Mouse (Mus musculus) forebrain, embryonic 16.5 days (tissue): ENCODE results near the gene Trim26. TPM values are rescaled to one million over a fixed set of nuclear protein-coding genes. Genes with fewer than 3 reads are reported as not detected.
A peak's percentile ranks its signal among the peaks of the same experiment; 100 is the strongest.

Experiments used
- ATAC-seq: fragments of 200-750 bp; cut with Nextera tagmentation; 2 replicates; pipeline ENCODE4 v1.8.0; 2017; ENCODE audit warnings: mild to moderate bottlenecking, moderate library complexity
- H3K27ac ChIP-seq: fragments of 300-500 bp; sonication (generic); 2 replicates; pipeline ENCODE4 v1.5.1; 2014; ENCODE audit warnings: low read length, control low read depth
- H3K27me3 ChIP-seq: fragments of 300-500 bp; sonication (generic); replicated peaks from 2 replicates; pipeline ENCODE4 v1.6.1; 2014; ENCODE audit warnings: low read length; ENCODE audit not compliant: control insufficient read depth, insufficient read depth
- H3K36me3 ChIP-seq: fragments of 300-500 bp; sonication (generic); 2 replicates; pipeline ENCODE4 v1.6.1; 2014; ENCODE audit not compliant: control insufficient read depth, insufficient read depth
- H3K4me1 ChIP-seq: fragments of 300-500 bp; sonication (generic); replicated peaks from 2 replicates; pipeline ENCODE4 v1.6.1; 2014; ENCODE audit warnings: low read length; ENCODE audit not compliant: control insufficient read depth, insufficient read depth
- H3K4me2 ChIP-seq: fragments of 300-500 bp; sonication (generic); 2 replicates; pipeline ENCODE4 v1.6.1; 2014; ENCODE audit warnings: mild to moderate bottlenecking, low read length, control low read depth
- H3K4me3 ChIP-seq: fragments of 300-500 bp; sonication (generic); replicated peaks from 2 replicates; pipeline ENCODE4 v1.5.1; 2014; ENCODE audit warnings: mild to moderate bottlenecking, low read length, control low read depth
- H3K9ac ChIP-seq: fragments of 300-500 bp; sonication (generic); replicated peaks from 2 replicates; pipeline ENCODE4 v1.6.1; 2014; ENCODE audit warnings: low read depth, low read length, control low read depth
- H3K9me3 ChIP-seq: fragments of 300-500 bp; sonication (generic); 2 replicates; pipeline ENCODE4 v1.6.1; 2016; ENCODE audit warnings: low read length; ENCODE audit not compliant: control insufficient read depth
- WGBS: fragments of 180-500 bp; shearing (Covaris S2); extraction: QIAGEN DNeasy Blood & Tissue Kit; methylation state at CpG from one replicate; pipeline ENCODE4 v1.1.7; 2014; 5-methylcytosine and 5-hydroxymethylcytosine counted together
- polyA plus RNA-seq: library from polyadenylated mRNA; unstranded; fragments of >200 nt; fragmentation: Nextera tagmentation; extraction: Ambion mirVana; gene quantifications from 2 replicates; pipeline ENCODE4 v1.2.1, GENCODE M21; 2015

The Trim26 gene
- polyA plus RNA-seq, 1 experiment from 2014 or later, result 38.2 TPM

GRCm38 (mm10) chr17:36828488-36828887 lies 8.4 kb upstream of the Trim26 start:
- Histone ChIP-seq H3K4me1 (no peaks in the 10 kb centered on the region), H3K9ac (no peak overlapping the region), H3K9me3 (no peaks in the 10 kb centered on the region), H3K27ac (no peak overlapping the region), H3K36me3 (no peaks in the 10 kb centered on the region), H3K27me3 (no peaks in the 10 kb centered on the region), H3K4me2 (no peak overlapping the region), H3K4me3 (no peak overlapping the region)
- WGBS, result 87% methylated on average over 2 of the region's 2 CpGs
- ATAC-seq, result no peak

- Histone ChIP-seq H3K9ac (no peak overlapping the region), H3K9me3 (no peaks in the 10 kb centered on the region), H3K4me1 (no peaks in the 10 kb centered on the region), H3K36me3 (no peaks in the 10 kb centered on the region), H3K4me2 (no peak overlapping the region), H3K27me3 (no peaks in the 10 kb centered on the region), H3K4me3 (no peak overlapping the region), H3K27ac (no peak overlapping the region)
- 80% methylated on average over 3 of the region's 3 CpGs for WGBS
- no peak for ATAC-seq
Measured at GRCm38 (mm10) chr17:36830470-36830869, 6.5 kb upstream of the Trim26 start.

- 55% methylated on average over 4 of the region's 4 CpGs for whole genome bisulfite sequencing
- Histone ChIP-seq H3K27me3 (no peaks in the 10 kb centered on the region), H3K4me2 (no peak overlapping the region), H3K4me1 (peaks cover 11% of the 10 kb centered on the region), H3K9me3 (no peaks in the 10 kb centered on the region), H3K27ac (no peak overlapping the region), H3K9ac (no peak overlapping the region), H3K36me3 (no peaks in the 10 kb centered on the region), H3K4me3 (no peak overlapping the region)
- no peak for ATAC-seq
Measured at GRCm38 (mm10) chr17:36832694-36833093, 4.2 kb upstream of the Trim26 start.

GRCm38 (mm10) chr17:36835591-36836426 lies 1.1 kb upstream of the Trim26 start:
- Histone ChIP-seq H3K9ac (no peak overlapping the region), H3K9me3 (no peaks in the 10 kb centered on the region), H3K4me3 (peak overlapping the region; percentile 73; the same call in 1 of the 2 replicates), H3K27ac (no peak overlapping the region; the same call in none of the 2 replicates), H3K4me1 (peaks cover 14% of the 10 kb centered on the region), H3K36me3 (no peaks in the 10 kb centered on the region), H3K27me3 (no peaks in the 10 kb centered on the region), H3K4me2 (peak overlapping the region; percentile 64)
- WGBS, result 33% methylated on average over 12 of the region's 12 CpGs
- no peak; the same call in 1 of the 2 replicates for ATAC-seq

- H3K36me3 ChIP-seq, result no peaks in the 10 kb centered on the region
- peak; percentile 24 for ATAC-seq
- peak overlapping the region; percentile 64 for H3K4me2 ChIP-seq
- peaks cover 14% of the 10 kb centered on the region for H3K4me1 ChIP-seq
- peak overlapping the region; percentile 73 for H3K4me3 ChIP-seq
- H3K9ac ChIP-seq, result peak overlapping the region; percentile 77
- no peaks in the 10 kb centered on the region for H3K27me3 ChIP-seq
- no peaks in the 10 kb centered on the region for H3K9me3 ChIP-seq
- 14% methylated on average over 3 of the region's 3 CpGs for WGBS
- H3K27ac ChIP-seq, result peak overlapping the region; percentile 62
Measured at GRCm38 (mm10) chr17:36836427-36836812, 514 bp upstream of the Trim26 start.

GRCm38 (mm10) chr17:36839001-36839400 lies 2.1 kb downstream of the Trim26 start:
- Histone ChIP-seq H3K36me3 (no peaks in the 10 kb centered on the region), H3K4me2 (no peak overlapping the region), H3K27ac (no peak overlapping the region), H3K4me1 (peaks cover 14% of the 10 kb centered on the region), H3K4me3 (no peak overlapping the region), H3K9me3 (no peaks in the 10 kb centered on the region), H3K27me3 (no peaks in the 10 kb centered on the region), H3K9ac (no peak overlapping the region)
- no peak for ATAC-seq
- 87% methylated on average over 5 of the region's 5 CpGs for WGBS

- Histone ChIP-seq H3K4me1 (peaks cover 14% of the 10 kb centered on the region), H3K9ac (no peak overlapping the region), H3K9me3 (no peaks in the 10 kb centered on the region), H3K27ac (no peak overlapping the region), H3K4me2 (no peak overlapping the region), H3K27me3 (no peaks in the 10 kb centered on the region), H3K36me3 (no peaks in the 10 kb centered on the region), H3K4me3 (no peak overlapping the region)
- WGBS, result 90% methylated on average over 3 of the region's 3 CpGs
- ATAC-seq, result no peak
Measured at GRCm38 (mm10) chr17:36839931-36840330, 3.0 kb downstream of the Trim26 start.

GRCm38 (mm10) chr17:36840961-36841445 lies 4.1 kb downstream of the Trim26 start:
- ATAC-seq, result no peak
- Histone ChIP-seq H3K4me3 (no peak overlapping the region), H3K9me3 (no peaks in the 10 kb centered on the region), H3K9ac (no peak overlapping the region), H3K27ac (no peak overlapping the region), H3K36me3 (no peaks in the 10 kb centered on the region), H3K4me1 (peaks cover 12% of the 10 kb centered on the region), H3K27me3 (no peaks in the 10 kb centered on the region), H3K4me2 (no peak overlapping the region)

- Histone ChIP-seq H3K27me3 (no peaks in the 10 kb centered on the region), H3K27ac (no peak overlapping the region), H3K4me2 (no peak overlapping the region), H3K9ac (no peak overlapping the region), H3K9me3 (no peaks in the 10 kb centered on the region), H3K36me3 (no peaks in the 10 kb centered on the region), H3K4me1 (no peaks in the 10 kb centered on the region), H3K4me3 (no peak overlapping the region)
- WGBS, result 85% methylated on average over 7 of the region's 7 CpGs
- ATAC-seq, result no peak
Measured at GRCm38 (mm10) chr17:36843696-36844095, 6.8 kb downstream of the Trim26 start.
